Mouse (Mus musculus) hindbrain, postnatal 0 days (tissue): Measurements from ENCODE around the gene Snx21. TPM values are rescaled to one million over a fixed set of nuclear protein-coding genes. Genes with fewer than 3 reads are reported as not detected.

Experiments used
- ATAC-seq: fragments of 200-750 bp; cut with Nextera tagmentation; 2 replicates; pipeline ENCODE4 v1.8.0; 2017; ENCODE audit warnings: mild to moderate bottlenecking, moderate TSS enrichment, moderate library complexity
- DNase-seq: peaks from one replicate; pipeline ENCODE4 v3.0.0-alpha.2; 2015; ENCODE audit warnings: low spot score
- H3K27ac ChIP-seq: fragments of 300-500 bp; sonication (generic); 2 replicates; pipeline ENCODE4 v1.5.1; 2014; ENCODE audit warnings: mild to moderate bottlenecking
- H3K27me3 ChIP-seq: fragments of 300-500 bp; sonication (generic); 2 replicates; pipeline ENCODE4 v1.6.1; 2014; ENCODE audit warnings: low read length, mixed read lengths; ENCODE audit not compliant: insufficient read depth
- H3K36me3 ChIP-seq: fragments of 300-500 bp; sonication (generic); 2 replicates; pipeline ENCODE4 v1.6.1; 2014; ENCODE audit warnings: low read length, mixed read lengths; ENCODE audit not compliant: insufficient read depth
- H3K4me1 ChIP-seq: fragments of 300-500 bp; sonication (generic); 2 replicates; pipeline ENCODE4 v1.6.1; 2014; ENCODE audit warnings: antibody characterized with exemption, low read length, mixed read lengths; ENCODE audit not compliant: insufficient read depth
- H3K4me2 ChIP-seq: fragments of 300-500 bp; sonication (generic); 2 replicates; pipeline ENCODE4 v1.6.1; 2014; ENCODE audit warnings: low read depth, mild to moderate bottlenecking, low read length, moderate library complexity, mixed read lengths
- H3K4me3 ChIP-seq: fragments of 300-500 bp; sonication (generic); 2 replicates; pipeline ENCODE4 v1.5.1; 2014; ENCODE audit warnings: low read length
- H3K9ac ChIP-seq: fragments of 300-500 bp; sonication (generic); replicated peaks from 2 replicates; pipeline ENCODE4 v1.6.1; 2014; ENCODE audit warnings: mild to moderate bottlenecking, low read length, moderate library complexity, mixed read lengths
- H3K9me3 ChIP-seq: fragments of 300-500 bp; sonication (generic); 2 replicates; pipeline ENCODE4 v1.6.1; 2016; ENCODE audit warnings: low read length, mixed read lengths
- CTCF ChIP-seq: IDR thresholded peaks from 2 replicates; pipeline ENCODE4 v1.5.1; 2016; ENCODE audit warnings: antibody characterized with exemption, control low read depth, low read depth
- WGBS: fragments of 180-500 bp; shearing (Covaris S2); extraction: QIAGEN DNeasy Blood & Tissue Kit; methylation state at CpG from one replicate; pipeline ENCODE4 v1.1.7; 2014; 5-methylcytosine and 5-hydroxymethylcytosine counted together
- polyA plus RNA-seq: library from polyadenylated mRNA; unstranded; fragments of >200 nt; fragmentation: Nextera tagmentation; extraction: Ambion mirVana; gene quantifications from 2 replicates; pipeline ENCODE4 v1.2.1, GENCODE M21; 2015
- total RNA-seq: library from RNA; depleted of rRNA; stranded (reverse); fragments of >200 nt; gene quantifications from 2 replicates; pipeline ENCODE4 v1.2.3, GENCODE M21; 2014

Gene Snx21
- total and polyA plus RNA-seq, 2 experiments from 2014 or later, result 47.6 to 102 TPM

DNA sequence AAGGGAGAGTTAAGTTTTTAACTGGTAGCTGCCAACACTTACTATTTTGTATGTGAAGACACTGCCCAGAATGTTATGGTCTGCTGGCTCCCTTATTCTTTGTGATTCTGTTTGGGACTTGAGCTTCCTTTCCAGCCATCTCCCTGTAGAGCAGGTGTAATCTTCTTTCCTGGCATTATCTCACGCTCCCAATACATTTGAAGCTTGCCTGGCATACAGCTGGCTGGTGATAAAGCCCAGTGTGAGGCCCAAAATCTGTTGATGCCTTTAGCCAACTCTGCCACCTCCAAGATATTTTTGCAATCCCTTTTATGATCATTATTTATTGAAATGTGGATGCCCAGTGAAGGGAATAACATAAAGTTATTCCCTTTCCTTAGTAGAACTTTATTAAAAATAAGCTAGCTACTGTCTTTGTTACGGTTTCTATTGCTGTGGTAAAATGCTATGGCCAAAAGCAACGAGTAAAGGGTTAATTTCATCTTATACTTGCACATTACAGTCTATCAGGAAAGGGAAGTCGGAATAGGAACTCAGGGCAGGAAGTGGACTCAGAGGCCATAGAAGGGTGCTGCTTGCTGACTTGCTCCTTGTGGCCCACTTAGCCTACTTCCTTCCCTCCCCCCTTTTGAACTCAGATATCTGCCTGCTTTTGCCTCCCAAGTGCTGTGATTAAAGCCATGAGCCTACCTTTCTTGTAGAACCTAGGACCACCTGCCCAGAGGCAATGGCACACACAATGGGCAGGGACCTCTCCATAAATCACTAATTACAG is 25.4 kb upstream of the Snx21 start:
- Histone ChIP-seq H3K4me2 (no peak overlapping the region), H3K27me3 (no peaks in the 10 kb centered on the region), H3K4me1 (no peaks in the 10 kb centered on the region), H3K9me3 (no peaks in the 10 kb centered on the region), H3K9ac (no peak overlapping the region), H3K27ac (peak overlapping the region; percentile 51; the same call in 1 of the 2 replicates), H3K4me3 (no peak overlapping the region), H3K36me3 (peaks cover 61% of the 10 kb centered on the region)
- ATAC-seq, result no peak
- no peak for TF ChIP-seq CTCF
- 87% methylated on average over 4 of the region's 4 CpGs for WGBS
- no peak for DNase-seq

DNA sequence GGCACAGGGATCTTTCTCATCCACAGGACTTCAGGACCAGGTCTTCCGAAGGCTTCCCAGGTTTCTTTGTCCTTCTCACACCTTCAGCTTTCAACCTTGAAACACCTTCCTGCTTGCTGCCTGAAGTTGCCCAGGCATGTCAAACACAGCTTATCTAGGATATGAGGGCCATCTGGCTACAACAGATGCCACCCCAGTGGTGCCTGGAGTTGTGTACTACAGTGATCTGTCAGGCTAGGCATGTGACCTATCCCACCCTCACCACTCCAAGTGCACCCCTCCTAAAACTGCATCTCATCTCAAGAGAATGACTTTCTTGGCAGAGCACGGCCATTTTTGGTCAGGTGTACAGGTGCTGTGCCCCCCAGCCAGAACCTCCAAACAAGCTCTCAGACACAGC is 24.1 kb upstream of the Snx21 start:
- WGBS, result 79% methylated on average over 2 of the region's 2 CpGs
- peak; percentile 51 for DNase-seq
- ATAC-seq, result peak; percentile 53; the same call in 1 of the 2 replicates

DNA sequence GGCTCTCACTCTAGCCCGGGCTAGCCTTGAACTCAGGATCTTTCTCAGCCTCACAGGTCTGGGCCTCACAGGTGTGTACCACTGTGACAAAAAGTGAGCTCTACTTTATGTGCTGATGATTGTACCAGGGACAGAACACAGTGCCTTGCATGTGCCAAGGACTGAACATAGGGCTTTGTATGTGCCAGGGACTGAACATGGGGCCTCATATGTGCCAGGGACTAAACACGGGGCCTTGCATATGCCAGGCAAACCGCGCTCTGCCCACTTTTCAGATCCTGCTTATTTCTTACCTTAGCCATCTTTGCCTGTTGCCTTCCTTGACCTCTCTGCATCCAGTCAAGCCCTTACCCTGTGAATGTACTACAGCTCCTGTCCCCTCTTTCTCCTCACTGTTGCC is 23.7 kb upstream of the Snx21 start:
- 94% methylated on average over 4 of the region's 4 CpGs for WGBS
- no peak overlapping the region for H3K9ac ChIP-seq
- ATAC-seq, result no peak

More for the DNA sequence above, 24.1 kb upstream of the Snx21 start:
- no peaks in the 10 kb centered on the region for H3K9me3 ChIP-seq
- peaks cover 61% of the 10 kb centered on the region for H3K36me3 ChIP-seq
- no peak overlapping the region for H3K4me2 ChIP-seq
- no peak overlapping the region for H3K9ac ChIP-seq
- no peaks in the 10 kb centered on the region for H3K27me3 ChIP-seq
- H3K4me3 ChIP-seq, result no peak overlapping the region
- peak overlapping the region; percentile 51 for H3K27ac ChIP-seq
- H3K4me1 ChIP-seq, result no peaks in the 10 kb centered on the region
- TF ChIP-seq CTCF, result no peak

DNA sequence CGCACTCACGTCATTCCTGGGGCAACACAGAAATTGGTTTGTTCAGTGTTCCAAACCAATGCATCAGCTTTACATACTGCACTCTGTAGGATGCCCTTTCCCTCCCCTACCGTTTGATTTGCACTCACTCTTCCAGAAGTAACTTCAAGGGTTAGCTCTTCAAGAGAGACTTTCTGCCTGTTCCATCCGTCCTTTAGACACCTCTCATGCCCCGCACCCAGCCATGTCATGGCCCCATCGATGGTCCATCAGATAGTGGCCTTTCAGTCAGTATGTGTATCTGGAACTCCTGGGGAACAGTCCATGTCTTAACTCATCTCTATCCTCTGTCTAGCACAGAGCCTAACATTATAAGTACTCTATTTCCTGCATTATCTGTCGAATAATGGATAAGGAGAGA is 23.0 kb upstream of the Snx21 start:
- 82% methylated on average over 7 of the region's 7 CpGs for WGBS
- TF ChIP-seq CTCF, result no peak
- peaks cover 62% of the 10 kb centered on the region for H3K36me3 ChIP-seq
- no peaks in the 10 kb centered on the region for H3K4me1 ChIP-seq
- no peak overlapping the region for H3K27ac ChIP-seq
- H3K27me3 ChIP-seq, result no peaks in the 10 kb centered on the region
- no peak for ATAC-seq
- DNase-seq, result no peak
- H3K4me3 ChIP-seq, result no peak overlapping the region
- H3K9me3 ChIP-seq, result no peaks in the 10 kb centered on the region
- H3K9ac ChIP-seq, result no peak overlapping the region
- H3K4me2 ChIP-seq, result no peak overlapping the region

More for the DNA sequence above, 23.7 kb upstream of the Snx21 start:
- H3K9me3 ChIP-seq, result no peaks in the 10 kb centered on the region
- no peak overlapping the region for H3K4me2 ChIP-seq
- H3K27me3 ChIP-seq, result no peaks in the 10 kb centered on the region
- no peak overlapping the region; the same call in 1 of the 2 replicates for H3K27ac ChIP-seq
- no peak overlapping the region for H3K4me3 ChIP-seq
- no peaks in the 10 kb centered on the region for H3K4me1 ChIP-seq
- H3K36me3 ChIP-seq, result peaks cover 63% of the 10 kb centered on the region
- no peak for TF ChIP-seq CTCF
- no peak for DNase-seq

DNA sequence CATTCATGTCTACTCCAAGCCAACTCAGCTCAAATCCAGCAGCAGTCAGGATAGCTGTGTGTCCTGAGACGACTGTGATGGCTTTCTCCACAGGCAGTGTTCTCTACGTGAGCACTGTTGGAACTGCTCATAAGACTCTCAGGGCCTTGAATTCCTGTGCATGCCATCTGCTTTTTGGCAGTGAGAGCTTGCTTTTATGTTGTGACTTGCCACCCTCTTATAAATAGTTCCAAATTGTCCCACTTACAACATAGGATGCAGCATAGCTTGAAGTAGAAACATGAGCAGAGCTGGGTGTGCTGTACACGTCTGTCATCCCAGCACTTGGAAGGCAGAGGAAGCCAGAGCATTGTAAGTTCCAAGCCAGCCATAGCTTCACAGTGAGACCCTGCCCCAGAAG is 19.8 kb upstream of the Snx21 start:
- H3K9ac ChIP-seq, result no peak overlapping the region
- no peak overlapping the region for H3K27ac ChIP-seq
- no peak for TF ChIP-seq CTCF
- H3K4me1 ChIP-seq, result peaks cover 9% of the 10 kb centered on the region
- no peak overlapping the region for H3K4me2 ChIP-seq
- H3K27me3 ChIP-seq, result no peaks in the 10 kb centered on the region
- no peak overlapping the region for H3K4me3 ChIP-seq
- ATAC-seq (no peak), DNase-seq (no peak)
- H3K36me3 ChIP-seq, result peaks cover 47% of the 10 kb centered on the region; the same call in 1 of the 2 replicates
- 70% methylated on average over 3 of the region's 3 CpGs for WGBS
- H3K9me3 ChIP-seq, result no peaks in the 10 kb centered on the region

DNA sequence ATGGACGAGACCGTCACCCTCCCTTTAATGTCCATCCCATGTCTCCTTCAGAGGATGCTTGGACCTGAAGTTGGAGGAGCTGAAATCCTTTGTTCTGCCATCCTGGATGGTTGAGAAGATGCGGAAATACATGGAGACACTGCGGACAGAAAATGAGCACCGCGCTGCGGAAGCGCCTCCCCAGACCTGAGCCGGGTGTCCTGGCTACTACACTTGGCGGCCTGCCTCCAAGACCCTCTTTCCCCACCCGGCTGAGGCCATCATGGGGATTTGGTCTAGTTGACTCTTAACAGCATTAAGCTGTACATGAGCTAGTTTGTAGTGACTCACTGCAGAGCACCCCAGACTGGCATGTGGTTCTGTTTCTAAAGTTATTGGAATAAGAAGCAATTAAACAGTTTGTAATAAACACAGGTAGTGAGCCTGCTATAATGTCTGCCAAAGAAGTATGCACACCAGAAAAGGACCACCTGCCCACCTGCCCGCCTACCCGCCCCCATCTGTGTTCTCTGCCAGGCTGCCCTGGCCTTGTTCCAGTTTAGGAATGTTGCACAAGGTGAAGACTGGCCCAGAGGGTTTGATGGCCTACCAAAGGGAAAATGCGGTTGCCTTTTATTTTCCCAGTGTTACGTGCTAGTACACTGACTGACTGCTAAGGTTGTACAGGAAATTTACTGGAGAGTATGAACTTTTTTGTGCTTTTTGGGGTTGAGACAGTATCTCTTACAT is 17.6 kb upstream of the Snx21 start:
- H3K27ac ChIP-seq, result peak overlapping the region; percentile 36; the same call in 1 of the 2 replicates
- TF ChIP-seq CTCF, result no peak
- no peaks in the 10 kb centered on the region for H3K27me3 ChIP-seq
- no peak overlapping the region for H3K4me3 ChIP-seq
- H3K36me3 ChIP-seq, result peaks cover 33% of the 10 kb centered on the region; the same call in 1 of the 2 replicates
- H3K4me2 ChIP-seq, result no peak overlapping the region
- DNase-seq, result no peak
- H3K4me1 ChIP-seq, result peaks cover 9% of the 10 kb centered on the region
- H3K9me3 ChIP-seq, result no peaks in the 10 kb centered on the region
- no peak overlapping the region for H3K9ac ChIP-seq
- no peak for ATAC-seq
- 86% methylated on average over 15 of the region's 15 CpGs for WGBS
